Mouse (Mus musculus) adrenal gland, postnatal 4 days (tissue): ENCODE data around the gene Apobec1. TPM values are rescaled to one million over a fixed set of nuclear protein-coding genes. Genes with fewer than 3 reads are reported as not detected.
A peak's percentile ranks its signal among the peaks of the same experiment; 100 is the strongest.
"Not testable (repeated sequence)": the region's sequence is repeated elsewhere in the genome, so short reads cannot be mapped to it uniquely, and the experiment has no call there.

Experiments
- DNase-seq, 2 experiments: peaks; one replicate each; pipeline ENCODE4 v3.0.0; 2021 to 2022; ENCODE audit warnings: low spot score in 2 of 2, mixed read lengths in 2 of 2
- total RNA-seq, 2 experiments: library from RNA; stranded (reverse); gene quantifications; 2 replicates each; pipeline ENCODE4 v1.2.3; 2021

Apobec1 gene
- total RNA-seq, 2 experiments from 2014 or later = 10.1 to 13.1 TPM

- no peak for DNase-seq
Measured at GRCm38 (mm10) chr6:122562463-122562862, 39.8 kb downstream of the Apobec1 start.

DNA sequence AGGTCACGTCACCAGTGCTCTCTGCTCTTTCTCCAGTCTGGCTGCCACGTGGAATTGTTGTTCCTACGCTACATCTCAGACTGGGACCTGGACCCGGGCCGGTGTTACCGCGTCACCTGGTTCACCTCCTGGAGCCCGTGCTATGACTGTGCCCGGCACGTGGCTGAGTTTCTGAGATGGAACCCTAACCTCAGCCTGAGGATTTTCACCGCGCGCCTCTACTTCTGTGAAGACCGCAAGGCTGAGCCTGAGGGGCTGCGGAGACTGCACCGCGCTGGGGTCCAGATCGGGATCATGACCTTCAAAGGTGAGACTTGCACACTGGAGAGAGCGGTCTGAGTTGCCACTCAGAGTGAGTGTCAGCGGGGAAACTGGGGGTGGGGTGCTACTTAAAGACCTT, 41.2 kb downstream of the Apobec1 start:
- DNase-seq = no peak

- peak; percentile 26 to 48 for DNase-seq
Measured at GRCm38 (mm10) chr6:122560427-122560826, 41.8 kb downstream of the Apobec1 start.

GRCm38 (mm10) chr6:122556959-122557561, 45.2 kb downstream of the Apobec1 start:
- DNase-seq = no peak

- DNase-seq = no peak
Measured at GRCm38 (mm10) chr6:122555266-122555665, 47.0 kb downstream of the Apobec1 start.

DNA sequence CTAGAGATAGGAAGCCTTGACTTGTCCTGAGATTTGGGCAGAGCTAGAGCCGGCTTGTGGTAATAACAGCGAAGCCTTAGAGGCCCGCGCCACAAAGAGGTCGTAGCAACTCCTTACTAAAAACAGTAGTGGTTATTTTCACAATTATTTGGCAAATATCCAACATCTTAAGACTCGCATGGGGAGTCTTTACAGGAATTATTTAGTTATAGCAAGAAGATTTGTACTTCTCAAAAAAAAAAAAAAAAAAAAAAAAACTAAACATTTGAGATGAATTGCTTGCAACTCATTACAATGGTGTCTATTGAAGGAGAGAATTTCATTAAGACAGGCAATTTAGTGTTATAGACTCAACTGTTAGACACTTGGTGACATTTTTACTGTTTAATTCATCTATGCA, 48.1 kb downstream of the Apobec1 start:
- no peak for DNase-seq

DNA sequence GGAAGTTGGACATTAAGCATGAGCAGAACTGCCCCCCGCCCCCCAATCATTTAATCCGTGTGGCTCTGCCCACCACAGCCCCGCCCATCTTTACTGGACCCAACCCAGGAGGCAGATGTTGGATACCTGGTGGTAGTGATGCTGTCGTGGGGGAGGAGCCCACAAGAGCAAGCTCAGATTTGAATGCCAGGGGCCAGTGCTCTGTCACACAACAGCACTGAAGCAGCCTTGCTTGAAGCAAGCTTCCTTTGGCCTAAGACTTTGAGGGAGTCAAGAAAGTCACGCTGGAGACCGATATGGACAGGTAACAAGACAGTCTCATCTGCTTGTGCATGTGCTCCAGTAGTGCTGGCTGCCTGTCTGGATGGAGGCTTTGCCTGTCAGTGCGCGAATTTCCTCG, 48.6 kb downstream of the Apobec1 start, which contains the start of gene Aicda:
Aicda (plus strand) TSS at position 196 of the 400 bp plus-strand sequence.
- no peak for DNase-seq

DNA sequence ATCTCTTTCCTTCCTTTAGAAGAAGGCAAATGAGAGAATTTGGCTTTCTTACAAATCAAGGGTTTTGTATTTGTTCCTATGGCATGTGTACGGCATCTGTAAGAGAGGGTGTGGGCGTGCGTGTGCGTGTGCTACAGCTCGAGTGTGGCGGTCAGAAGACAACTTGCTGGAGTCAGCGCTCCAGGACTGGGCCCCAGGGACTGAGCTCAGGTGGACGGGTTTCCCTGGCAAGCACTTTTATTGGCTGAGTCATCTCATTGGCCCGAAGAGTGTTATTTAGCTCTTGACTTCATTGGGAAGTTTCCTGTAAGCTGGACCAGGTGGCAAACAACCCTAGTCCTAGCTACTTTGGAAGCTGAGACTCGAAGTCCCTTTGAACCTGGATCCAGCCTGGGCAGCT, 56.3 kb downstream of the Apobec1 start:
- DNase-seq = no peak

- no peak for DNase-seq
Measured at GRCm38 (mm10) chr6:122545289-122545882, 56.9 kb downstream of the Apobec1 start.

DNA sequence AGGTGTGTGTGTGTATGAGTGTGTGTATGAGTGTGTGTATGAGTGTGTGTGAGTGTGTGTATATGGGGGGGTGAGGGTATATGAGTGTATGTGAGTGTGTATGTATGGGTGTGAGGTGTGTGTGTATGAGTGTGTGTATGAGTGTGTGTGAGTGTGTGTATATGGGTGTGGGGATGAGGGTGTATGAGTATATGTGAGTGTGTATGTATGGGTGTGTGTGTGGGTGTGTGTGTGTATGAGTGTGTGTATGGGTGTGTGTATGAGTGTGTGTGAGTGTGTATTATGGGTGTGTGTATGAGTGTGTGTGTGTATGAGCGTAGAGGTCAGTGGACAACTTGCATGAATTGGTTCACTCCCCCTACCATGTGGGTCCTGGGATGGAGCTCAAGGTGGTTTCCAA, 57.6 kb downstream of the Apobec1 start:
- no peak for DNase-seq

- DNase-seq = no peak
Measured at GRCm38 (mm10) chr6:122543574-122543973, 58.7 kb downstream of the Apobec1 start.

GRCm38 (mm10) chr6:122542459-122542858, 59.8 kb downstream of the Apobec1 start:
- not testable (repeated sequence) for DNase-seq

- no peak for DNase-seq
Measured at GRCm38 (mm10) chr6:122539564-122539963, 62.7 kb downstream of the Apobec1 start.

DNA sequence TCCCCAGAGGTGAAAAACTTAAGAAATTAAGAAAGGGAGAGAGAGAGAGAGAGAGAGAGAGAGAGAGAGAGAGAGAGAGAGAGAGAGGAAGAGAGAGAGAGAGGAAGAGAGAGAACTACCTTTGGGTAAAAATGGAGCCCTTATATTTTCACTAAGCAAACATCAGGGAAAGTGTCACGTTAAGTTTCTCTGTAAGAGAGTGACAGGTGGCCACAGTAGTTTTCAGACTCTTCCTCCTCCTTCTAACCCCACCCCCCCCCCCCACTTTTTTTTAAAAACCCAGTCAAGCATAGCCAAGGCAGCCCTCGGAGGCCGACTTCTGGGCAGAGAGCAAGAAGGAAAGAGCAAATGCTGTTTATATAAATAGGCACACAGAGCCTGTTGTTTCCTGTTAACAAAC, 68.2 kb downstream of the Apobec1 start:
- no peak for DNase-seq

DNA sequence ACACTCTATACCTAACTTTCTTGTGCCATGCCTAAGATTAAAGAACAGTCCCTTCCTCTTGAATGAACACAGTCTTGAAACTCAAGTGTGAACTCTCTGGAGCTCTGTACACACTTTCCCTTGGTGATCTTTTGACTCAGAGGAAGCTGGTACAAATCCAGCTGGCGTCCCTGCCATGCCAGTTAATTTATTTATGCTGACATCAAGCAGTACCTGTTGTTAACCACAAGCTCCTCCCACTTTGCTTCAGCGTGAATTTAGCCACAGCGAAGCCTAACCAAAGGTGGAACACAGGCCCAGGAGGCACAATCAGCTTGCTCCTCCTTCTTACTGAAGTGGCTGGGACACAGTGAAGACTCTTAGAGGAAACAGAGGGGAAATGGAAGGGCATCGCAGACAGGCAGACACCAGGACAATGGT, 69.4 kb downstream of the Apobec1 start:
- DNase-seq = no peak

GRCm38 (mm10) chr6:122531466-122532174, 70.6 kb downstream of the Apobec1 start:
- no peak for DNase-seq

- DNase-seq = no peak
Measured at GRCm38 (mm10) chr6:122528136-122528535, 74.1 kb downstream of the Apobec1 start.

Other genes with a start within 250 kb of the Apobec1 start
- gene Rimklb, start 103.7 kb downstream of the Apobec1 start, total RNA-seq = 10 to 100 TPM in 1 of 2 experiments, 1 to 10 TPM in 1; 6.8 to 11.4 TPM
- 10 to 100 TPM; 42.8 to 44.2 TPM for gene Mfap5, start 96.6 kb downstream of the Apobec1 start, total RNA-seq
- not detected for gene Aicda, start 48.6 kb downstream of the Apobec1 start, total RNA-seq
- gene Gdf3, start 7.6 kb upstream of the Apobec1 start, total RNA-seq = not detected
- gene Dppa3, start 24.0 kb upstream of the Apobec1 start, total RNA-seq = not detected
- gene Nanog, start 105.0 kb upstream of the Apobec1 start, total RNA-seq = not detected
- gene Slc2a3, start 199.2 kb upstream of the Apobec1 start, total RNA-seq = 10 to 100 TPM; 17.4 to 17.8 TPM
- gene Foxj2, start 217.5 kb upstream of the Apobec1 start, total RNA-seq = 10 to 100 TPM; 21.3 to 22.1 TPM